Mouse (Mus musculus) urinary bladder, adult 18-20 months (tissue): ENCODE data around the gene Olfr543.
A peak's percentile ranks its signal among the peaks of the same experiment; 100 is the strongest.

Experiments used
- DNase-seq, 2 experiments: peaks; one replicate each; pipeline ENCODE4 v3.0.0; 2022; ENCODE audit warnings: low spot score in 2 of 2, mixed read lengths in 2 of 2

Olfr543 gene

DNA sequence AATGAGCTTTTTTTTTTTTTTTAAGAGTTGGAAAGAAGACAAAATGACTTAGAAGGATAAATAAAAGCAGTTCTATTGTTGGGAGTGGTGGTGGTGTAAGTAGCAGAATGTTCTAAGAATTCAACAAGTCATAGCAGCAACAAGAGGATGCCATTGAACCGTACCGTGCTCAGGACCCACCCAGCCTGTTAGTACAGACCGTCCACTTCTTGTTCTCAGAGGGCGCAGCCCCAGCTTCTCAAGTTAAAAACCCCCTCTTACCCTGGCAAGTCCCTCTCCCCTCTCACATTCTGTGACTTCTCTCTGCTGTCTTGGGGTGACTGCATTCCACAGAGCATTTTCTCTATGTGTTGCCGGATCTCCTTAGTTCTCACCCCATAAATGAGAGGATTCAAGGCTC is 4.9 kb downstream of the Olfr543 start:
- DNase-seq: no peak

DNA sequence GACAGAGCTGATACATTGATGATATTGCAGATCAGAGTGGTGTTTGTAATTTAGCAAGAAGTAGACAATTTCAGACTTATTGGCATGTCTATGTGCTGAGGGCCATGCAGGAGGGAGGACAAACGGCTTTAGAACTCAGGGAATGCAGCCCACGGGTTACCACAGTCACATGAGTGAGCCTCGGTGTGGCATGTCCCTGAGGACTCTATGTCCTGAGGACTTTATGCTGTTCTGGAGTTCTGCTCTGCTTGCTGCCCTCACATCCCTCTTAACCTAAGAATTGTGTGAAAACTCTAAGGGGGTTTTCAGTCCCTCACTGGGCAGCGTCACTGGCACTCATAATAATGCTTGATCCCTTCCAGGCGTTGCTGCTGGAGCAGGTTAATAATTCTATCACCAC is 8.8 kb downstream of the Olfr543 start:
- DNase-seq: no peak

DNA sequence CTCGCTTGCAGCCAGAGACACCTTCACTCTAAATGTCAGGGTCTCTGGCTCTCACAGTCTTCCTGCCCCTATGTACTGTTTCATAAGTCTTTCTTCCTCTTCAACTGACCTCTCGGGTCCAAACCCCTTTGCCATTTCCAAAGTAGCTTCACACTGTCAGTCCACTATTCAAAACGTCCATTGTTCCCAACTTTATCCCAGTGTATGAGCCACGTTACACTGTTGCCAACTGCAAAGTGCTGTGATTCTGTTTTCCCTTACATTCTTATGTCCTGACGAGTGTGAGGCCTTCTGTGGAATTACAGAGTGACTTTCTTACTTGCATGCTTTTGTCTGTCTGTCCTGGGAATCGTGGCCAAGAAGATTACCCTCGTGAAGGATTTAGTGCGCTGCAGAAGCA is 13.9 kb downstream of the Olfr543 start:
- DNase-seq: no peak

DNA sequence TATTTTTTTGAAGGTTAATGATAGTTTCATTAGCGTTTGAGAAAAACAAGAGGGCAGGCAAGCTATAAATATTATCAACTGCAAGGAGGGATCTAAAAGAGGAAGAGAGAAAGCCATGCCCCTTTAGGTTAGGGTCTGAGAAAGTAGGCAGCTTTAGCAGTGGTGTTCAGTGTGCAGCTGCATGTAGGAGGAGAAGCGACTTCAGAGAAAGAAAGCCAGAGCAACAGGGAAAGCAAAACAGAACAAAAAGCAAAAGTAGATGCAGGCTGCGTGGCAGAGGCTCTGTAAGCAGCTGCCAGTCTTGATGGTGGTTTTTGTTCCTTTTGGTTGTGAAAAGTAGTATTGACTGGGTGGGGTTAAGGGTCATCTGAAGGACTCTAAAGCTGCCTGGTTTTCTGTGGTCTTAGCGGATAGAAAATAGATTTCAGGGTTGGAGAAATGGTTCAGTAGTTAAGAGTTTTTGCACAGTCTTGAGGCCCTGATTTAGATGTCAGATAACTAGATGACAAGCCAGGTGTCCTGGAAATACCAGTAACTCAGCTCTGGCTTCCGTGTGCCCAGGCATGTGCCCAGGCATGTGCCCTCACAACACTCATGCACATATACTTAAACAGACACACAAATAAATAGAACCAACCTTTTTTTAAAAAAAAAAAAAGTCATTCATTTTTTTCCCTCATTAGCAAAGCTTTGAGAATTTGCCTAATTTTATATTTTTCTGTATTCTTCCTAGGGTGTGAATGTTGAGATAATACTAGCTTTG is 22.7 kb downstream of the Olfr543 start:
- DNase-seq: peak in 1 of 2 experiments; percentile 20

DNA sequence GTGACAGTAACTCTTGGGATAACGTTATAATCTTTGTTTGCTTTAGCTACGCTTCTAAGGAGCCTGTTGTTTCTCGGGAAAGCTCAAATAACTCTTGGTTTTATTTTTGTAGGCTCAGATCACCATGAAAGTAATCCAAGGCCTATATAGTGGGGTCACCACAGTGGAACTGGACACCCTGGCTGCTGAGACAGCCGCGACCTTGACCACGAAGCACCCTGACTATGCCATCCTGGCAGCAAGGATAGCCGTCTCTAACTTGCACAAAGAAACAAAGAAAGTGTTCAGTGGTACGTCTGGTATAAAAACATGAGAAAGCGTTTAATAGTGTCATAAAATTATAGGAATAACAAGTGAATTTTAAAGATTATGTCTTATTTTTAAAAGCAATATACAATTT is 35.0 kb downstream of the Olfr543 start:
- no peak for DNase-seq

DNA sequence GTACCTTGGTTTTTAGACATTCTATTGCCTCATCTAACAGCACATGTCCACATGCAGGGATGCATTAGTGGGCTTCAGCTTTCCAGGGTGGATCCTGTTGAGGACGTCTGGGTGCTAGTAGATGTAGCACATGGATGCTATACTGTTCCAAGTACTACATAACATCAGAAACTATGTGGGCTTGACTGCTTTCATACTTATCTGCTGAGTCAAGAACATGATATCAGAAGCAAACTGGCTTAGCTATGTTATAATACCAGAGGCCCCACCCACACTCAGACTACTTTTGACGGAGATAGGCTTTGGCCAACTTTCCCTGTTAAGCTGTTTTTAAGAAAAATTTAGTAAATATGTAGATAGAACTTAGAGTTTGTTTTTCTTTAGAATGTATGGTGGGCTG is 37.2 kb downstream of the Olfr543 start:
- no peak for DNase-seq

DNA sequence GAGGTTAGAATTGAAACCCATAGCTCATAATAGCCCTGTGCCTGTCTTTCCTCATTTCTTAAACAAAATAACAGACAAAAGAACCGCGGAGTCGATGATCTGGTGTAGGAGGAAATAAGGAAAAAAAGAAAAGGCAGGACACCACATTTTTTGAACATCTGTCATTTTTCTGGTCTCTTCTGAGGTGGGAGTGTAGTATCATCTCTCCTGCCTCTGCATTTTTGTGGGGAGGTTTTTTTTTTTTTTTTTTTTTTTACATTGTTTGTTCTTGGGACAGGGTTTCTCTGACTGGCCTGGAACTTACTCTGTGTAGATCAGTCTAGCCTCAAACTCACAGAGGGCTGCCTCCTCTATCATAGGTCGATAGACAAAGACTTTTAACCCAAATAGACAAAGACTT is 39.0 kb downstream of the Olfr543 start:
- no peak for DNase-seq

DNA sequence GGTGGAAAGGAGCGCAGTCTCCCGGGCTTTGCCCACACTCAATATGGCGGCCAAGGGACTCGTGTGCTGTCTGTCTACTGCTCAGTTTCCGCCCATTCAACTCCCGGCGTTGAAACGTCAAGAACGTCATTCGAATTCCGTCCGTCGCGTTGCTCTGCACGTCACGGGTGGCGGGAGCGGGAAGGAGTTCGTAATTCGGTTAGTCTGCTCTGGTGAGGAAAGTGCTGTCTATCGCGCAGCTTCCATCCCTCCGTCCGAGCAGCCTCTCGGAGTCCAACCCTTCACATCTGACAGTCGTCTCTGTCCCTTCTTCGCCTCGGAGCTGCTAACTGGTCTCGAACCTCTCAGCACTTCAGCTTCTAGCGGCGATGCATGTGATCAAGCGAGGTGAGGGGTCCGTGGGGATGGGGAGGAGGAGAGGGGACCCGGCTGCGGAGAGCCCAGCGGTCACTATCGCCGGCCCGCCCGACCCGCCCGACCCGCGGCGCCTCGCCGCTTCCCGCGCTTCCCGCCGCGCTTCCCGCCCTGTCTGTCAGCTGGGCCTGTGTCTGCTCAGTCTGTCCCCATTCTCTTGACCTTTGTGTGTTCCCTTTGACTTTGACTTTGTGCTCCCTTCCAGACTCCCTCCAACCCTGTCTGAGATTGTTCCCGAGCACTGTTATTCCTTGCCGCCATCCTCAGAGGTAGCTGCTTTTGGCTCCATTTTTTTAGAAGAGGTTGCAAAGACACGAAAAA is 39.7 kb downstream of the Olfr543 start, which contains the start of gene Rrm1:
Gene Rrm1, plus strand, starts transcription at position 39 of the 735 bp plus-strand sequence.
- DNase-seq: peak; percentile 92 to 93

DNA sequence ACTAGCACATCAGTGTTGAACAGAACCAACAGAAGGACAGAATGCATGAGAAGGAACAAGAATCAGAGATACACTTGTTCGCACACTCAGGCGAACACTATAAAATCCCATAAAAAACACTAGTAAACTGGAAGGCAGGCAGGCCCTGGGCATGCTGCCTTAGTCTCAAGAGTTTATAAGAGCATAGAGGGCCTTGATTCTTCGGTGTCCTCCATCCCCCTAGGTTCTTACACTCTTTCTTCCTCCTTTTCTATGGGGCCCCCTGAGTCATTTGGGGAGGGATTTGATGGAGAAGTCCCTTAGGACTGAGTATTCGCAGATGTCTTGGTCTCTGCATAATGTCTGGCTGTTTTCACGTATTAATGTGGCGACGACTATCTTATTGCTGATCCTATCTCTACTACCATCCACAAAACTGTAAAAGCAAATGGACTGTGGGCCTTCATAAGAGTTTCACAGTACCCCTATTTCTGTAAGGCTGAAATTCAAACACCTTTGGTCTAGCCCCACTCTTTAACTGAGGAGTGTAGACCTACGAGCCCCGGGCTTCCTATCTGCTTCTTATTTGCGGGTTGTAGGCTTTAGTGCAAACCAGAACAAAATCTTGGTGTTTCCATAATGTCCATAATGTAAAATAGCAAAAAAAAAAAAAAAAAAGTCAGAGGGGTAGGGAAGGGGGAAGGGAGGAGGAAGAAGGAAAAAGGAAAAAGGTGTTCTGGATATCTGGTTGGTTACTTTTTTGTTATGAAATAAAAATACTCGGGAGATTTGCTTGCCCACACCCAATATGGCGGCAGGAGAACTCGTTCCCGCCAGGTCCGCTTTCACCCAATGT is 40.4 kb downstream of the Olfr543 start:
- no peak for DNase-seq

DNA sequence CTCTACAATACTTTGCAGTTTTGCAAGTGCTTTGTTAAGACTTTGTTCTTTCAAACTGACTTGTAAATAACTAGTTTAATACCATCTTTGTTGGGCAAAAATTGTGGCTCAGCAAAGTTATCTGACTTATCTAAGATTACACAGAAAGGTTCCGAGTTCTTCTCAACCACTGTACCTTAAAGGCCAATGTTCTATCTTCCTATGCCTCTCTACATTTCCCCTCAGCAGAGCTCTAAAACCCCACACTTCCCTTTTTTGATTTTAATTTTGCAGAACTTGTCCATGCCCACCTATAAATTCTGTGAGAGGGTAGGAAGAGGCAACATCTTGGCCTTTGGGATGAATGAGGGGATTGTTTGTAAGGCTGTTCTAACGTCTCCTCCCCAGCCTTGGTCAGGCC is 47.1 kb downstream of the Olfr543 start:
- no peak for DNase-seq
